ENCODE assay signal across 22 mouse cellular contexts in genomic region chr2:4831493-4831892, GRCm38 (mm10). TPM values are rescaled to one million over a fixed set of nuclear protein-coding genes. Genes with fewer than 3 reads are reported as not detected.
DNase-seq lines count a peak whose midpoint lies in the region; ATAC-seq and TF ChIP-seq lines count a peak whose summit lies in the region.
"Had no signal": no experiment of that assay in that cellular context is flagged by ENCODE, and none has a peak within 500 bp of the region (broad histone marks: within the 10 kb centered on the region; RNA-seq: fewer than 3 reads in every experiment).

No protein-coding gene starts in this region.

- no peaks in the 10 kb centered on the region for H3K27me3 ChIP-seq in embryonic facial prominence, embryonic 14.5 days (replicated peaks; ENCODE audit: control insufficient read depth, insufficient read depth, low read length)
- H3K27me3 ChIP-seq in embryonic facial prominence, embryonic 10.5 days (replicated peaks; ENCODE audit: low read depth, poor library complexity, severe bottlenecking): no peaks in the 10 kb centered on the region; the same call in 1 of the 2 replicates
- H3K27me3 ChIP-seq in intestine, embryonic 15.5 days (replicated peaks): no peaks in the 10 kb centered on the region
- H3K27me3 ChIP-seq in thymus, adult 2 months (ENCODE audit: control insufficient read depth, insufficient read depth, low read length): no peaks in the 10 kb centered on the region
- H3K27me3 ChIP-seq in midbrain, embryonic 13.5 days: no peaks in the 10 kb centered on the region
- no peaks in the 10 kb centered on the region for H3K27me3 ChIP-seq in heart, embryonic 11.5 days (ENCODE audit: control insufficient read depth, insufficient read depth, low read length)
- H3K27me3 ChIP-seq: forebrain, embryonic 12.5 days; heart, embryonic 12.5 days; kidney, embryonic 15.5 days; limb, embryonic 12.5 days; midbrain, embryonic 12.5 days; stomach, embryonic 15.5 days had no signal

- H3K4me1 ChIP-seq in embryonic facial prominence, embryonic 14.5 days (ENCODE audit: control insufficient read depth, insufficient read depth, low read length): no peaks in the 10 kb centered on the region
- peaks cover 6% of the 10 kb centered on the region; the same call in 1 of the 2 replicates for H3K4me1 ChIP-seq in embryonic facial prominence, embryonic 10.5 days
- no peaks in the 10 kb centered on the region; the same call in 1 of the 2 replicates for H3K4me1 ChIP-seq in intestine, embryonic 15.5 days (replicated peaks)
- no peaks in the 10 kb centered on the region for H3K4me1 ChIP-seq in thymus, adult 2 months (replicated peaks; ENCODE audit: control insufficient read depth, insufficient read depth, low read length)
- H3K4me1 ChIP-seq in midbrain, embryonic 13.5 days (replicated peaks): peaks cover 5% of the 10 kb centered on the region; the same call in 1 of the 2 replicates
- H3K4me1 ChIP-seq in heart, embryonic 11.5 days (ENCODE audit: control insufficient read depth, insufficient read depth, low read length): no peaks in the 10 kb centered on the region
- H3K4me1 ChIP-seq: forebrain, embryonic 12.5 days; heart, embryonic 12.5 days; limb, embryonic 12.5 days; midbrain, embryonic 12.5 days had no signal

- no peaks in the 10 kb centered on the region for H3K36me3 ChIP-seq in embryonic facial prominence, embryonic 14.5 days (ENCODE audit: control insufficient read depth, insufficient read depth, low read length)
- no peaks in the 10 kb centered on the region for H3K36me3 ChIP-seq in embryonic facial prominence, embryonic 10.5 days (replicated peaks)
- no peaks in the 10 kb centered on the region for H3K36me3 ChIP-seq in intestine, embryonic 15.5 days
- H3K36me3 ChIP-seq in thymus, adult 2 months (ENCODE audit: control insufficient read depth, insufficient read depth, low read length): no peaks in the 10 kb centered on the region
- no peaks in the 10 kb centered on the region for H3K36me3 ChIP-seq in midbrain, embryonic 13.5 days
- H3K36me3 ChIP-seq in heart, embryonic 11.5 days (ENCODE audit: control insufficient read depth, insufficient read depth, low read length): no peaks in the 10 kb centered on the region
- H3K36me3 ChIP-seq: forebrain, embryonic 12.5 days; heart, embryonic 12.5 days; kidney, embryonic 15.5 days; limb, embryonic 12.5 days; midbrain, embryonic 12.5 days; stomach, embryonic 15.5 days had no signal

- no peak for TF ChIP-seq POLR2A in thymus, adult 2 months (IDR thresholded peaks at IDR 0.05; ENCODE audit: control insufficient read depth, extremely low read depth, insufficient read depth, low read length, poor library complexity)

- H3K27ac ChIP-seq in embryonic facial prominence, embryonic 14.5 days (replicated peaks; ENCODE audit: low read depth, low read length): no peak overlapping the region
- no peak overlapping the region for H3K27ac ChIP-seq in embryonic facial prominence, embryonic 10.5 days (replicated peaks)
- H3K27ac ChIP-seq in intestine, embryonic 15.5 days: no peak overlapping the region
- no peak overlapping the region for H3K27ac ChIP-seq in thymus, adult 2 months (ENCODE audit: control insufficient read depth, insufficient read depth, low read length)
- no peak overlapping the region for H3K27ac ChIP-seq in midbrain, embryonic 13.5 days
- no peak overlapping the region for H3K27ac ChIP-seq in heart, embryonic 11.5 days (ENCODE audit: low read depth, low read length)
- H3K27ac ChIP-seq: forebrain, embryonic 12.5 days; kidney, embryonic 15.5 days; limb, embryonic 12.5 days; midbrain, embryonic 12.5 days; stomach, embryonic 15.5 days had no signal

- no peak overlapping the region for H3K4me2 ChIP-seq in embryonic facial prominence, embryonic 14.5 days (ENCODE audit: low read depth, low read length)
- no peak overlapping the region for H3K4me2 ChIP-seq in intestine, embryonic 15.5 days (replicated peaks)
- H3K4me2 ChIP-seq in midbrain, embryonic 13.5 days (replicated peaks): no peak overlapping the region
- H3K4me2 ChIP-seq in heart, embryonic 11.5 days: no peak overlapping the region
- H3K4me2 ChIP-seq: forebrain, embryonic 12.5 days; heart, embryonic 12.5 days; kidney, embryonic 15.5 days; limb, embryonic 12.5 days; midbrain, embryonic 12.5 days; stomach, embryonic 15.5 days had no signal

- no peak overlapping the region for H3K4me3 ChIP-seq in embryonic facial prominence, embryonic 14.5 days (ENCODE audit: low read depth, low read length)
- no peak overlapping the region for H3K4me3 ChIP-seq in embryonic facial prominence, embryonic 10.5 days
- no peak overlapping the region for H3K4me3 ChIP-seq in intestine, embryonic 15.5 days (replicated peaks)
- H3K4me3 ChIP-seq in thymus, adult 2 months (ENCODE audit: control insufficient read depth, insufficient read depth, low read length): no peak overlapping the region
- H3K4me3 ChIP-seq in midbrain, embryonic 13.5 days (replicated peaks): no peak overlapping the region
- H3K4me3 ChIP-seq in heart, embryonic 11.5 days (ENCODE audit: low read depth, low read length): no peak overlapping the region
- H3K4me3 ChIP-seq: forebrain, embryonic 12.5 days; heart, embryonic 12.5 days; kidney, embryonic 15.5 days; limb, embryonic 12.5 days; midbrain, embryonic 12.5 days; stomach, embryonic 15.5 days had no signal

- 62% methylated on average over 4 of the region's 4 CpGs for WGBS in embryonic facial prominence, embryonic 14.5 days
- 77% methylated on average over 4 of the region's 4 CpGs for WGBS in embryonic facial prominence, embryonic 10.5 days
- 41% methylated on average over 4 of the region's 4 CpGs for WGBS in intestine, embryonic 15.5 days
- WGBS in thymus, adult 2 months: 17% methylated on average over 4 of the region's 4 CpGs
- 89% methylated on average over 4 of the region's 4 CpGs for WGBS in midbrain, embryonic 13.5 days
- 42% methylated on average over 4 of the region's 4 CpGs for WGBS in heart, embryonic 11.5 days (ENCODE audit: insufficient replicate concordance)

- no peak overlapping the region for H3K9ac ChIP-seq in embryonic facial prominence, embryonic 14.5 days (ENCODE audit: low read depth, low read length)
- H3K9ac ChIP-seq in intestine, embryonic 15.5 days: no peak overlapping the region
- no peak overlapping the region for H3K9ac ChIP-seq in midbrain, embryonic 13.5 days (replicated peaks)
- no peak overlapping the region for H3K9ac ChIP-seq in heart, embryonic 11.5 days (ENCODE audit: low read depth, low read length)
- H3K9ac ChIP-seq: forebrain, embryonic 12.5 days; heart, embryonic 12.5 days; kidney, embryonic 15.5 days; limb, embryonic 12.5 days; midbrain, embryonic 12.5 days; stomach, embryonic 15.5 days had no signal

- DNase-seq in embryonic facial prominence, embryonic 14.5 days (ENCODE audit: low spot score): peak; percentile 19
- no peak for DNase-seq in embryonic facial prominence, embryonic 10.5 days (ENCODE audit: low spot score)
- peak; percentile 6 for DNase-seq in MEL-GATA-1-ER (ENCODE audit: extremely low read depth, low read depth)
- no peak for DNase-seq in thymus, adult 2 months
- DNase-seq: adrenal gland, postnatal 14 days; cerebellum, adult 9-10 months; embryo, embryonic 11 days; gastrocnemius, postnatal 36 days; heart, postnatal 36 days; right cerebral cortex, postnatal 14 days had no signal

- no peak for ATAC-seq in embryonic facial prominence, embryonic 14.5 days (ENCODE audit: low read depth)
- ATAC-seq in intestine, embryonic 15.5 days: peak; percentile 44
- peak; percentile 33 for ATAC-seq in megakaryocyte, adult 5-6 weeks (ENCODE audit: poor library complexity, severe bottlenecking)
- ATAC-seq in midbrain, embryonic 13.5 days: no peak
- no peak for ATAC-seq in heart, embryonic 11.5 days (replicated peaks; ENCODE audit: insufficient number of reproducible peaks, low FRiP score, low TSS enrichment)
- ATAC-seq: activated CD4-positive, CD25-positive, alpha-beta regulatory T cell, adult 4 months; Patski had no signal

- no peak for TF ChIP-seq CTCF in thymus, adult 2 months (IDR thresholded peaks at IDR 0.05; ENCODE audit: borderline replicate concordance, control insufficient read depth, extremely low read depth, insufficient read depth, low read length, poor library complexity)

- no peaks in the 10 kb centered on the region for H3K9me3 ChIP-seq in embryonic facial prominence, embryonic 14.5 days (ENCODE audit: control insufficient read depth, low read length)
- no peaks in the 10 kb centered on the region for H3K9me3 ChIP-seq in embryonic facial prominence, embryonic 10.5 days
- H3K9me3 ChIP-seq in intestine, embryonic 15.5 days: no peaks in the 10 kb centered on the region
- H3K9me3 ChIP-seq in midbrain, embryonic 13.5 days: no peaks in the 10 kb centered on the region
- H3K9me3 ChIP-seq in heart, embryonic 11.5 days (replicated peaks; ENCODE audit: control insufficient read depth, low read length): no peaks in the 10 kb centered on the region
- H3K9me3 ChIP-seq: forebrain, embryonic 12.5 days; heart, embryonic 12.5 days; kidney, embryonic 15.5 days; limb, embryonic 12.5 days; midbrain, embryonic 12.5 days; stomach, embryonic 15.5 days had no signal

RNA-seq across cellular contexts. Expression of gene Sephs1, which starts 49.9 kb away (rescaled TPM):
- 76.1 and 86.6 TPM in 2 replicates for polyA plus RNA-seq in embryonic facial prominence, embryonic 14.5 days (2014; fragmentation: Nextera tagmentation; extraction: Ambion mirVana)
- polyA plus RNA-seq in embryonic facial prominence, embryonic 10.5 days (2016; fragmentation: Nextera tagmentation; extraction: Ambion mirVana): 124 and 130 TPM in 2 replicates
- polyA plus RNA-seq in intestine, embryonic 15.5 days (2015; fragmentation: Nextera tagmentation; extraction: Ambion mirVana): 58.8 and 62.4 TPM in 2 replicates
- 24.1 and 25.3 TPM in 2 replicates for total RNA-seq in megakaryocyte, adult 5-6 weeks (2015)
- total RNA-seq in megakaryocyte, adult 5-6 weeks (2017): 31.8 and 34.9 TPM in 2 replicates
- 34.4 and 38.0 TPM in 2 replicates for polyA plus RNA-seq in thymus, adult 2 months (2012; rRNA removed)
- 77.8 and 78.4 TPM in 2 replicates for polyA plus RNA-seq in midbrain, embryonic 13.5 days (2015; fragmentation: Nextera tagmentation; extraction: Ambion mirVana)
- 51.0 and 56.4 TPM in 2 replicates for polyA plus RNA-seq in heart, embryonic 11.5 days (2014; fragmentation: Nextera tagmentation; extraction: Ambion mirVana)

Comparison
In these comparisons a context has a peak if more than half of its experiments do, and no peak if none do; other contexts are left out.
1. DNase-seq: peak in embryonic facial prominence, embryonic 14.5 days (single experiment) and MEL-GATA-1-ER (single experiment); none in embryonic facial prominence, embryonic 10.5 days (single experiment) and thymus, adult 2 months (single experiment).
2. ATAC-seq: peak in intestine, embryonic 15.5 days (single experiment) and megakaryocyte, adult 5-6 weeks (single experiment); none in embryonic facial prominence, embryonic 14.5 days (single experiment), midbrain, embryonic 13.5 days (single experiment) and heart, embryonic 11.5 days (single experiment).